Mouse (Mus musculus) ES-Bruce4 (cell line): ENCODE measurements around the gene Cmklr1.

Source experiments
- CTCF ChIP-seq: IDR thresholded peaks from one replicate; pipeline ENCODE4 v1.8.1; 2011; ENCODE audit warnings: low read depth, low read length
- POLR2A ChIP-seq: IDR thresholded peaks from one replicate; pipeline ENCODE4 v1.8.1; 2011; ENCODE audit warnings: low read length; ENCODE audit not compliant: insufficient read depth

DNA sequence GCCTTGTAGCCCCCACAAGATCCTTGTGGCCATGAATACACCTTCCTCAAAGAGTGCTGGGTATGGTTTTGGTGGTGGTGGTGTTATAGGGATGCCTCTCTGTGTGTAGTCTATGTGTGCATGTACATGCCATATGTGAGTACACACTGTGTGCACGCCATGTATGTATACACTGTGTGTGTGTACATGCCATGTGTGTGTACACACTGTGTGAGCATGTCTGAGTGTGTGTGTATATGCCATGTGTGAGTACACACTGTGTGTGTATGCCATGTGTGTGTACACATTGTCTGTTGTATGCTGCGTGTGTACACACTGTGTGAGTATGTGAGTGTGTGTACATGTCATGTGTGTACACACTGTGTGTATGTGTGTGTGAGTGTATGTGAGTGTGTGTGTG lies 40.6 kb upstream of the Cmklr1 start:
- TF ChIP-seq POLR2A (no peak), CTCF (no peak)
